Mouse (Mus musculus): Measurements from ENCODE around the gene Cox11.
A peak's percentile ranks its signal among the peaks of the same experiment; 100 is the strongest.

The Cox11 gene

DNA sequence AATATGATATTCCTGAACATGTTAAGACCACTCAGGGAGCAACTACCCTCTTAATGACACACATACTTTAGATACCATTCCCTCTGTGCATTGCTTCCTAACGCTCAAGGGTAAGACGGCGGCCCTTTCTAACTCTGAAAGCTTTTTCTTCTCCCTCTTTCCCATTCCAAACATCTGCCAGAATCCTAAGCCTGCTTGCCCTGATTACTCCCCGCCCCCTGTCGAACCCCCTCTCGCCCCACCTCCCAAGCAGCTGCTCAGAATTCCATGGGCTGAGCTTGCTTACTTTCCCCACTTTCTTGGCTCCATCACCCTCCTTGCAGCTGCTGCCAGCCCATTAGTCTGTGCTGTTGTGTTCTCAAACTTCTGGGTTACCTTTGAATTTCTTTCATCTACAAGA, 27.2 kb downstream of the Cox11 start:
- DNase-seq: peak; percentile 54

GRCm38 (mm10) chr11:90666144-90666757, 28.3 kb downstream of the Cox11 start:
- peak; percentile 71 for DNase-seq

GRCm38 (mm10) chr11:90666916-90667315, 28.9 kb downstream of the Cox11 start:
- DNase-seq: peak; percentile 64

- peak; percentile 24 for DNase-seq
Measured at GRCm38 (mm10) chr11:90667325-90667724, 29.4 kb downstream of the Cox11 start.

GRCm38 (mm10) chr11:90675479-90676110, 37.6 kb downstream of the Cox11 start:
- DNase-seq: peak; percentile 77

- DNase-seq: peak; percentile 32
Measured at GRCm38 (mm10) chr11:90677027-90677426, 39.1 kb downstream of the Cox11 start.

GRCm38 (mm10) chr11:90677771-90678288, 39.9 kb downstream of the Cox11 start:
- DNase-seq: peak; percentile 18

DNA sequence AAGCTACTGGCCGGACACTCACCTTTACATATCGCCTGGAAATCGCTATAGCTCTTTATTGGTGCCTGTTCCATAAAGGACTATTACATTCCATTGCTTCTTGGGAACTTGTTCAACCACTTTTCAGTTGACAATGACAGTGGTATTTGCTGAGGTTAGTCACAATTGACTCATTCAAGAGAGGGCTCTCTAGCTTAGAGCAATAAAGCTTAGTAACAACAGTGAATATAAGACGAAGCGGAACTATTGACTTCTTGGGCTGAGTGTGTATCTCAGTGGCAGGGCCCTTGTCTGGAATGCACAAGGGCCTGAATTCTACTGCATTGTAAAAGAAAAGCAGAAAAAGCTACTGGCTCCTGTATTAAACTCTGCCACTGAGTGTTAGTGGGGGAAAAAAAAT, 40.6 kb downstream of the Cox11 start:
- no peak for DNase-seq

DNA sequence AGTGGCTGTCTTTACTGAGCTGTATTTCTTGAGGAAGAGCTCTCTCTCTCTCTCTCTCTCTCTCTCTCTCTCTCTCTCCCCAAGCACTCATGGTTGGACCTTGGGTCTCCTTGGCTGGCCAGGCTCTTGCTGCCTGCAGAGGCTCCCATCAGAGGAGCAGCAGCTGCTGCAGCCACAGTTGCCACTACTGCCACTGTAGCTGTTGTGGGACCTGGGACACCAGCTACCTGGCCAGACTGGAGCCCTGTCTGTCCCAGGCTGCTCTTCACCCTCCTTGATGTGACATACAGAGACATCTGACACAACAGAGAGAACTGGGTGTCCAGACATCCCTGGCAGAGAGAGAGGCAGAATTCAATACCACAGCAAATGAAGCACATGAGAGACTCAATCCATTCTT, 43.2 kb downstream of the Cox11 start:
- no peak for DNase-seq

DNA sequence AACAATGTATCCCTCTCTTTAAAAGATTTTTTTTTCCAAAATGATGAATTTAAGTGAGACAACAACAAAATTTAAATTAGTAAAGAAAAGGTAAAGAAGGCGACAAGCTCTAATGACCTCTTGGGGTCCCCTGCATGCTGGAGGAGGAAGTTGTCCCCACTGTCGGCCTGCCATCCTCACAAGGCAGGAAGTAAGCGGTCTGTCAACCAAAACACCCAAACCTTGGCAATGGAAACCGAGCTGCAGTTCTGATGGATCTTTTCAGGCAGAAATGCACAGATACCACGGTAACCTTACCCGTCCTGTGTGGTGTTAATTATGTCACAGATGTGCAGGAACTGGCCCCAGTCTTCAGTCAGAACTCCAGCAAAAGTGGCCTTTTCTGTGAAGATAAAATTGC, 46.8 kb downstream of the Cox11 start:
- no peak for DNase-seq

GRCm38 (mm10) chr11:90685196-90685595, 47.2 kb downstream of the Cox11 start:
- no peak for DNase-seq

DNA sequence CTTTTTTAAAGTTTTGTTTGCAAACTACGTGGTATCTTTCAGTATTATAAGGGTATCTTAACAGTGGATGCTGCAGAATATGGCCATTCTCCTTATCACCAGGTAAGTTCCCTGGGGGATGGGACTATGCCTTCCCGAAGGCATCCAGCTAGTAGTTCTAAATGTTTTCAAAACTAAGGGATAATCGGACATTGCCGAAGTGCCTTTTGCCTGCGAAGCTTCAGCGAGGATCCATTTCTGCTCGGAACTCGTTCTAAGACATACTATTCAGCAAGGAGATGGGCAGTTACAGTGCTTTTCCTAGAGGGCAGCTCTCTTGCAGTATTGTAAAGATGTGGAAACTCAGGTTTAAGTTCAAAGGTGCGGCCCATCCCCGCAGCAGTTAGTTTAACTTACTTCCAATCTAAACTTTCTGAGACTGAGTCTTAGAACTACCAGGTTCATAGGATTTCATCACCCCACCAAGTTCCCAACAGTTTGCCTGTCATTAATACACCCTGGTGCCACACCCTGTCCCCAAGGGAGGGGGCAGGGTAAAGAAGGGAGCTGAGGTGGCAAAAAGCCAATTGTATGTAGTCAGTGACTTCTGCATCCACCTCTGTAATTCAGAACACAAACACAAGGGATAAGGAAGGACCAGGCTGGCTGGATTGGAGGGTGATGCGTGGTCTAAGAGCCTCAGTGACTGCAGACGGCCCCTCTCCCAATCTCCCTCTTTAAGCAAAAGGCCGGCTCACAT, 48.5 kb downstream of the Cox11 start:
- DNase-seq: peak; percentile 77

DNA sequence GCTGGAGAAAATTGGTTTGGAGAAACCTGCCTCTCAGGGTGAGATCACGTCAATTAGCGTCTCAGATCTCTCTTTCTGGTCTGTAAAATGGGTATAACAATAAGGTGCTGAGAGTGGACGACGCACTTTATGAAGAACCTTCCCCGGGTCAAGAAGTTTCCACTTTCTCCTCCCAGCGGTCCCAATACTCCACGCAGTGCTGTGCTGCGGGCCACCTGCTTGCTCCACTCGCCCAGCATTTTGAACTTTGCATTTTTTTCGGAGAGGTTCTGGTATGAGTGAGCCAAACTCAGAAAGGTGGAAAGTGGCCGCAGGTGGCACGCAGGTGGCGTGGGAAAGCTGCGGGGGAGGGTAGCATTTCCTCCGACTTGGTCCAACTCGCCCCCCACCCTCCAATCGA, 49.1 kb downstream of the Cox11 start:
- peak; percentile 36 for DNase-seq

GRCm38 (mm10) chr11:90687460-90688416, 49.8 kb downstream of the Cox11 start, which contains the start of gene Tom1l1:
Gene Tom1l1 (minus strand): TSS chr11:90688366.
- peak; percentile 94 for DNase-seq

- DNase-seq: no peak
Measured at GRCm38 (mm10) chr11:90690361-90690760, 52.4 kb downstream of the Cox11 start.

DNA sequence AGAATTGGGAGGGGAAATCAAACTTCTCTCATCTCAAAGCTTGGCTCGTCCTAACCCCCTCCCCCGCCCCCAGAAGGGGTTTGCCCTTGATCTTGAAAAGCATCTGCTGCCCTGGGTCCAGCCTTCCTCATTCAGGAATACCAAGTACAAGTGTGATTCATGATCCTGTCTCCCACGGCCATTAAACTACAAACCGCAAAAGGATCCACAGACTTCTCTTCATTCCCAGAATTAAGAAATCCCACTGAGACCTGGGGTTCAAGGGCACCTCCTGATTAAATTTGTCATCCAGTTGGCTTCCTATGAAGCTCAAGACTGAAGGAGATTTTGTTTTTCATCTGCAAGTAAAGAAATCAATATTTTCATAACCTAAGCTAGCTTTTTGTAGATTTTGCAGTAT, 56.2 kb downstream of the Cox11 start:
- no peak for DNase-seq
